Mouse (Mus musculus) erythroblast, embryonic 14.5 days (primary cell): ENCODE results near the gene Arhgap35.

Experiments used
- GATA1 ChIP-seq: IDR thresholded peaks from 2 replicates; pipeline ENCODE4 v1.6.1; 2012; ENCODE audit warnings: low read length, inconsistent platforms, mixed read lengths
- TAL1 ChIP-seq: IDR thresholded peaks from 3 replicates; pipeline ENCODE4 v1.6.1; 2012; ENCODE audit warnings: low read length, inconsistent platforms, mixed read lengths

- no peak for TF ChIP-seq GATA1
- no peak for TF ChIP-seq TAL1
Measured at GRCm38 (mm10) chr7:16537220-16537903, 77.4 kb downstream of the Arhgap35 start.
